Mouse (Mus musculus) CH12.LX (cell line): ENCODE measurements around the gene Prkca. TPM values are rescaled to one million over a fixed set of nuclear protein-coding genes. Genes with fewer than 3 reads are reported as not detected.

Experiments
- DNase-seq: peaks from one replicate; pipeline ENCODE4 v3.0.0-alpha.2; 2013; ENCODE audit errors: extremely low read depth
- H3K27ac ChIP-seq: 2 replicates; pipeline ENCODE4 v1.5.1; 2012; ENCODE audit warnings: low read depth, mild to moderate bottlenecking, control low read depth, moderate library complexity; ENCODE audit not compliant: insufficient read depth
- H3K27me3 ChIP-seq: replicated peaks from 2 replicates; pipeline ENCODE3; 2012; ENCODE audit warnings: inconsistent platforms
- H3K36me3 ChIP-seq, 2 experiments: replicated peaks in 1 of 2; 2 replicates each; pipeline versions ENCODE3 to v1.6.1; 2012; ENCODE audit warnings: inconsistent platforms in 1 of 2, low read length in 1 of 2, mild to moderate bottlenecking in 1 of 2, mixed read lengths in 1 of 2, moderate library complexity in 1 of 2; ENCODE audit not compliant: control insufficient read depth in 1 of 2, insufficient read depth in 1 of 2
- H3K4me1 ChIP-seq, 2 experiments: 2 replicates each; pipeline ENCODE4 v1.6.1; 2012; ENCODE audit warnings: inconsistent platforms in 1 of 2, moderate library complexity in 1 of 2; ENCODE audit not compliant: insufficient read depth in 2 of 2, control insufficient read depth in 1 of 2
- H3K4me2 ChIP-seq: 2 replicates; pipeline ENCODE4 v1.6.1; 2012; ENCODE audit warnings: low read depth, mild to moderate bottlenecking, control low read depth; ENCODE audit not compliant: poor library complexity, insufficient read depth, severe bottlenecking
- H3K4me3 ChIP-seq, 3 experiments: fragments of 150-350 bp in 1 of 3; sonication (generic) in 1 of 3; replicated peaks in 1 of 3; 2 replicates each; pipeline versions ENCODE3 to v1.5.1; 2011 to 2012; ENCODE audit warnings: low read depth in 2 of 3, low read length in 2 of 3, mild to moderate bottlenecking in 2 of 3, moderate library complexity in 2 of 3, control low read depth in 1 of 3, improper control_type of control experiment in 1 of 3, inconsistent platforms in 1 of 3, mixed read lengths in 1 of 3; ENCODE audit not compliant: poor library complexity in 1 of 3
- H3K79me2 ChIP-seq: replicated peaks from 2 replicates; pipeline ENCODE4 v1.6.1; 2012; ENCODE audit warnings: mild to moderate bottlenecking, moderate library complexity; ENCODE audit not compliant: control insufficient read depth, poor library complexity, insufficient read depth, severe bottlenecking; ENCODE audit errors: extremely low read depth
- H3K9ac ChIP-seq: 2 replicates; pipeline ENCODE4 v1.6.1; 2012; ENCODE audit warnings: low read depth, mild to moderate bottlenecking, control low read depth, moderate library complexity; ENCODE audit not compliant: insufficient read depth
- H3K9me3 ChIP-seq: replicated peaks from 2 replicates; pipeline ENCODE3; 2012; ENCODE audit warnings: low read length, inconsistent platforms, mixed read lengths
- BHLHE40 ChIP-seq: IDR thresholded peaks from 2 replicates; pipeline ENCODE4 v1.6.1; 2011; ENCODE audit warnings: mild to moderate bottlenecking, low read depth, low read length, improper control_type of control experiment
- CHD1 ChIP-seq: IDR thresholded peaks from 2 replicates; pipeline ENCODE4 v1.6.1; 2012; ENCODE audit warnings: low read depth, low read length, improper control_type of control experiment, inconsistent platforms
- CHD2 ChIP-seq: IDR thresholded peaks from 2 replicates; pipeline ENCODE4 v1.6.1; 2011; ENCODE audit warnings: low read length, improper control_type of control experiment
- CTCF ChIP-seq, 2 experiments: IDR thresholded peaks in 1 of 2; conservative IDR thresholded peaks in 1 of 2; 2 replicates each; pipeline ENCODE4 v1.5.1; 2011 to 2012; ENCODE audit warnings: low read depth in 2 of 2, low read length in 2 of 2, improper control_type of control experiment in 1 of 2, inconsistent platforms in 1 of 2, mild to moderate bottlenecking in 1 of 2, moderate library complexity in 1 of 2
- E2F4 ChIP-seq: IDR thresholded peaks from 2 replicates; pipeline ENCODE4 v1.6.1; 2011; ENCODE audit warnings: low read depth, low read length, improper control_type of control experiment; ENCODE audit not compliant: insufficient replicate concordance
- ELF1 ChIP-seq: IDR thresholded peaks from 2 replicates; pipeline ENCODE4 v1.6.1; 2014; ENCODE audit warnings: low read depth, mild to moderate bottlenecking, inconsistent platforms, low read length, improper control_type of control experiment
- GABPA ChIP-seq: IDR thresholded peaks from 2 replicates; pipeline ENCODE4 v1.6.1; 2012; ENCODE audit warnings: low read depth, low read length, improper control_type of control experiment, inconsistent platforms; ENCODE audit not compliant: insufficient replicate concordance
- HCFC1 ChIP-seq: IDR thresholded peaks from 2 replicates; pipeline ENCODE4 v1.6.1; 2012; ENCODE audit warnings: low read depth, mild to moderate bottlenecking, inconsistent platforms, low read length, improper control_type of control experiment
- IRF4 ChIP-seq: IDR thresholded peaks from 2 replicates; pipeline ENCODE4 v1.6.1; 2014; ENCODE audit warnings: low read depth, mild to moderate bottlenecking, inconsistent platforms, low read length, improper control_type of control experiment
- JUN ChIP-seq: IDR thresholded peaks from 2 replicates; pipeline ENCODE4 v1.6.1; 2011; ENCODE audit warnings: low read depth, mild to moderate bottlenecking, low read length, improper control_type of control experiment, moderate library complexity; ENCODE audit not compliant: insufficient read depth
- MAZ ChIP-seq: IDR thresholded peaks from 2 replicates; pipeline ENCODE4 v1.6.1; 2012; ENCODE audit warnings: low read depth, mild to moderate bottlenecking, inconsistent platforms, low read length, improper control_type of control experiment, moderate library complexity
- MEF2A ChIP-seq: IDR thresholded peaks from 2 replicates; pipeline ENCODE4 v1.6.1; 2014; ENCODE audit warnings: low read depth, mild to moderate bottlenecking, inconsistent platforms, low read length, improper control_type of control experiment, borderline replicate concordance
- MXI1 ChIP-seq: IDR thresholded peaks from 2 replicates; pipeline ENCODE4 v1.6.1; 2011; ENCODE audit warnings: mild to moderate bottlenecking, low read depth, low read length, improper control_type of control experiment
- MYC ChIP-seq: IDR thresholded peaks from 2 replicates; pipeline ENCODE4 v1.6.1; 2011; ENCODE audit warnings: low read depth, mild to moderate bottlenecking, improper control_type of control experiment, low read length
- NELFE ChIP-seq: IDR thresholded peaks from 2 replicates; pipeline ENCODE4 v1.6.1; 2011; ENCODE audit warnings: low read depth, low read length, improper control_type of control experiment
- NRF1 ChIP-seq: IDR thresholded peaks from 2 replicates; pipeline ENCODE4 v1.6.1; 2014; ENCODE audit warnings: low read depth, mild to moderate bottlenecking, inconsistent platforms, low read length, improper control_type of control experiment, moderate library complexity
- POLR2A ChIP-seq: IDR thresholded peaks from 2 replicates; pipeline ENCODE4 v1.6.1; 2011; ENCODE audit warnings: low read depth, mild to moderate bottlenecking, improper control_type of control experiment, low read length
- POLR2AphosphoS2 ChIP-seq: IDR thresholded peaks from 2 replicates; pipeline ENCODE4 v1.6.1; 2011; ENCODE audit warnings: low read depth, low read length, improper control_type of control experiment
- RCOR1 ChIP-seq: conservative IDR thresholded peaks from 2 replicates; pipeline ENCODE4 v1.6.1; 2012; ENCODE audit warnings: low read depth, mild to moderate bottlenecking, inconsistent platforms, low read length, improper control_type of control experiment
- SMC3 ChIP-seq: IDR thresholded peaks from 2 replicates; pipeline ENCODE4 v1.6.1; 2011; ENCODE audit warnings: low read depth, low read length, improper control_type of control experiment
- ZKSCAN1 ChIP-seq: IDR thresholded peaks from 2 replicates; pipeline ENCODE4 v1.6.1; 2012; ENCODE audit warnings: low read depth, inconsistent platforms, low read length, improper control_type of control experiment, borderline replicate concordance
- ZMIZ1 ChIP-seq: IDR thresholded peaks from 2 replicates; pipeline ENCODE4 v1.6.1; 2012; ENCODE audit warnings: low read depth, mild to moderate bottlenecking, inconsistent platforms, low read length, improper control_type of control experiment
- ZNF384 ChIP-seq: IDR thresholded peaks from 2 replicates; pipeline ENCODE4 v1.6.1; 2012; ENCODE audit warnings: low read depth, low read length, improper control_type of control experiment, inconsistent platforms
- dilution Hi-C: fragments of 300-500 bp; cut with MboI; formaldehyde crosslinking; loops from 2 replicates; pipeline ENCODE4 v1.14.3; 2020; ENCODE audit warnings: low sequenced_read_pairs; ENCODE audit not compliant: extremely low pct_unique_long_range_greater_than_20kb, extremely low pct_ligation_motif_present
- in situ Hi-C: fragments of 300-500 bp; cut with MboI; formaldehyde crosslinking; loops from 3 replicates; pipeline ENCODE4 v1.14.3; 2019; ENCODE audit warnings: low sequenced_read_pairs, low pct_ligation_motif_present, low pct_unique_long_range_greater_than_20kb, mixed read lengths
- polyA plus RNA-seq: library from polyadenylated mRNA; unstranded; fragments of >175 nt; gene quantifications from 2 replicates; pipeline ENCODE4 v1.2.1, GENCODE M21; 2012; ENCODE audit warnings: low read depth; ENCODE audit not compliant: insufficient read length
- total RNA-seq, 2 experiments: library from RNA; depleted of rRNA; stranded (reverse); fragments of 300-350 nt in 1 of 2; fragments of >200 nt in 1 of 2; gene quantifications; 2 replicates each; pipeline ENCODE4 v1.2.3; 2012 to 2014

Gene Prkca
- total and polyA plus RNA-seq, 3 experiments: 40.0 to 107 (median 43.7) TPM

DNA sequence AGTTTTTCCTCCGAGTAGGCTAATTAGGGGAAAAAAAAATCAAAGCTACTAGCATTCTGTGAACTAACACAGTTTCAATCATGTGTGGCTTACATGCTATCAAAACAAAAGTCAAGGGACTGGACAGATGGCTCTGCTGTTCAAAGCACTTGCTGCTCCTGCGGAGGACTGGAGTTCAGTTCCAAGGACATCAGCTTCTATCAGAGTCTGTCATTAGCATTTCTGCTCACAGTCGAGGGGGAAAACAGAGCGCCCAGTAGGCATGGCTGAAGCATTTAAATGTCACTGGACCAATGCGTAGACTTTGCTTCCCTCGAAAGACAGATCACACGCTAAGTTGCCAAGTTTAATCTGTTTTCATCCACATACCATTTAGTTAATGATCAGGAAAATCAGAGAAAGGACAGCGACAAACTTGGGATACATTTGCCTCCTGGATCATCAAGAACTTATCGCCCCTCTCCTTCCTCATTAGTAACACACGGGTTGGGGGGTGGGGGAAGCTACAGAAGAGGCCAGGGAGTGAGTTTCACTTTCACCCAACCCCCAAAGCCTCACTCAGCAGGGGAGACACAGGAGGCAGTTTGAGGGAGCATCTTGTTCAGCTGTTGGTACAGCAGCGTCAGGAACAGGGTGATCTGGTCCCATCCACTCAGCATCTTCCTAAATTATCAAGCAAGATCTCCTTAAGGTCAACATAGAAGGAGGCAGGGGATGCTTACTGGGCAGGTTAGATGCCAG is 119.3 kb downstream of the Prkca start (continued):
- no peak for TF ChIP-seq JUN
- TF ChIP-seq MYC: no peak
- no peak for TF ChIP-seq MXI1
- TF ChIP-seq CTCF (conservative IDR thresholded peaks at IDR 0.05 in 1 of 2, IDR thresholded peaks at IDR 0.05 in 1 of 2; ENCODE audit: low read depth in 2 of 2, low read length in 2 of 2): no peak
- no peak for TF ChIP-seq NELFE
- no peak; the same call in none of the 2 replicates for TF ChIP-seq ZNF384
- TF ChIP-seq POLR2AphosphoS2: peak; percentile 20; the same call in 1 of the 2 replicates
- no peak for TF ChIP-seq GABPA
- peak; percentile 94 for TF ChIP-seq IRF4

DNA sequence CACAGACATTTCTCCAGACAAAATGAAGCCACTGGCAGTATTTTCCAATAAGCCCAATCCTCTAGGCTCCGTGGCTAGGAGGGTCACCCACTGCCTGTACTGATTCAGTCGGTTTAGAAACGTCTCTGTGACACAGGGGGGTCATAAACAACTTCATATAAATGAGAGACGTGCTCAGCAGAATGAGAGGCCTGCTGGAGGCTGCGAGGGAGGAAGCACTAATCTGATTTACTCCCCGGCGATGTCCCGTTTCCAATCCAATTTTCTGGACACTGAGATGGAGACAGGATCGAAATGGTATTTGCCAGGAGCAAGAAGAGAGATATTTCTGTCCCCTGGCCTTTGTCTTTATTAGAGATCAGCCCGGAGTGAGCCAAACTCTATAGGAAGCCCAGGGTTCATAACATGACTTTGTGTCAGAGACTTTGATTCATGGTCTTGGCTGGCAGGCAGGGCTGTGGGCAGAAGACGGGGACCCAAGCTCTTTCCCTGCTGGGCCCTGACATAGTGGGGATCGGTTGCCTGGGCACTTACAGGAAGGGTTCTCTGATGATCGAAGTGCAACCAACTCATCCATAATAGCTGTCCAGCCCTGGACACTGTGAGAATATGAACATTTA is 120.0 kb downstream of the Prkca start:
- Histone ChIP-seq H3K79me2 (peaks cover 16% of the 10 kb centered on the region; the same call in 1 of the 2 replicates), H3K4me2 (peak overlapping the region; percentile 75), H3K27ac (peak overlapping the region; percentile 90), H3K36me3 (peaks cover 0 to 49% of the 10 kb centered on the region in 2 experiments), H3K4me3 (peak overlapping the region; percentile 10 to 42 (median 36)), H3K9me3 (no peaks in the 10 kb centered on the region), H3K9ac (peak overlapping the region; percentile 69), H3K4me1 (peaks cover 21 to 94% of the 10 kb centered on the region in 2 experiments), H3K27me3 (no peaks in the 10 kb centered on the region)
- dilution Hi-C loops (no loop called here), in situ Hi-C loops (loop anchor here (25.0 kb wide), 1 partner anchor 361 kb away; no protein-coding TSS in a partner anchor)
- TF ChIP-seq RCOR1 (peak; percentile 46; the same call in 1 of the 2 replicates), MAZ (no peak), CHD1 (peak; percentile 92), ZNF384 (0 out of 2 replicates have a peak, but pooled peaks have one; percentile 2), MXI1 (peak; percentile 19; the same call in 1 of the 2 replicates)
- no peak for DNase-seq

GRCm38 (mm10) chr11:108223154-108223553 is 120.6 kb downstream of the Prkca start:
- Histone ChIP-seq H3K9me3 (peaks cover 3% of the 10 kb centered on the region), H3K9ac (peak overlapping the region; percentile 69), H3K4me2 (peak overlapping the region; percentile 75), H3K36me3 (peaks cover 0 to 48% of the 10 kb centered on the region in 2 experiments), H3K27ac (peak overlapping the region; percentile 90), H3K79me2 (peaks cover 16% of the 10 kb centered on the region; the same call in 1 of the 2 replicates), H3K4me3 (peak overlapping the region; percentile 24 to 42 (median 36)), H3K4me1 (peaks cover 21 to 88% of the 10 kb centered on the region in 2 experiments), H3K27me3 (no peaks in the 10 kb centered on the region)
- DNase-seq: peak; percentile 94
- dilution Hi-C loops: no loop called here
- in situ Hi-C loops: loop anchor here (25.0 kb wide), 1 partner anchor 361 kb away; no protein-coding TSS in a partner anchor
- TF ChIP-seq MEF2A (peak; percentile 88), POLR2AphosphoS2 (0 out of 2 replicates have a peak, but pooled peaks have one; percentile 7), POLR2A (peak; percentile 53), RCOR1 (peak; percentile 68; the same call in 1 of the 2 replicates), ZNF384 (peak; percentile 29; the same call in 1 of the 2 replicates), CHD2 (peak; percentile 85), JUN (no peak; the same call in 1 of the 2 replicates), SMC3 (peak; percentile 16), HCFC1 (peak; percentile 38; the same call in 1 of the 2 replicates), NRF1 (peak; percentile 35; the same call in 1 of the 2 replicates), CTCF (conservative IDR thresholded peaks at IDR 0.05 in 1 of 2, IDR thresholded peaks at IDR 0.05 in 1 of 2; ENCODE audit: low read depth in 2 of 2, low read length in 2 of 2) (no peak), ZMIZ1 (peak; percentile 51; the same call in 1 of the 2 replicates), MYC (peak; percentile 68; the same call in 1 of the 2 replicates), MAZ (no peak), ZKSCAN1 (no peak), NELFE (0 out of 2 replicates have a peak, but pooled peaks have one; percentile 20), BHLHE40 (peak; percentile 85), IRF4 (peak; percentile 83), E2F4 (no peak), ELF1 (peak; percentile 82)
